Mouse (Mus musculus) neural tube, embryonic 14.5 days (tissue): Measurements from ENCODE around the gene Ercc1. TPM values are rescaled to one million over a fixed set of nuclear protein-coding genes. Genes with fewer than 3 reads are reported as not detected.
A peak's percentile ranks its signal among the peaks of the same experiment; 100 is the strongest.

Source experiments
- ATAC-seq: fragments of 200-750 bp; cut with Nextera tagmentation; 2 replicates; pipeline ENCODE4 v1.8.0; 2017; ENCODE audit warnings: low read depth, mild to moderate bottlenecking, moderate TSS enrichment, moderate library complexity
- H3K27ac ChIP-seq: fragments of 300-500 bp; sonication (generic); 2 replicates; pipeline ENCODE4 v1.5.1; 2014; ENCODE audit warnings: low read depth, mild to moderate bottlenecking, control low read depth, low read length, moderate library complexity, mixed read lengths
- H3K27me3 ChIP-seq: fragments of 300-500 bp; sonication (generic); 2 replicates; pipeline ENCODE4 v1.6.1; 2014; ENCODE audit warnings: low read length; ENCODE audit not compliant: control insufficient read depth, insufficient read depth
- H3K36me3 ChIP-seq: fragments of 300-500 bp; sonication (generic); 2 replicates; pipeline ENCODE4 v1.6.1; 2014; ENCODE audit warnings: low read length, mixed read lengths; ENCODE audit not compliant: control insufficient read depth, insufficient read depth
- H3K4me1 ChIP-seq: fragments of 300-500 bp; sonication (generic); 2 replicates; pipeline ENCODE4 v1.6.1; 2014; ENCODE audit warnings: low read length; ENCODE audit not compliant: control insufficient read depth, insufficient read depth
- H3K4me2 ChIP-seq: fragments of 300-500 bp; sonication (generic); 2 replicates; pipeline ENCODE4 v1.6.1; 2014; ENCODE audit warnings: mild to moderate bottlenecking, low read depth, low read length, control low read depth
- H3K4me3 ChIP-seq: fragments of 300-500 bp; sonication (generic); 2 replicates; pipeline ENCODE4 v1.5.1; 2014; ENCODE audit warnings: low read depth, low read length, control low read depth, mixed read lengths
- H3K9ac ChIP-seq: fragments of 300-500 bp; sonication (generic); replicated peaks from 2 replicates; pipeline ENCODE4 v1.6.1; 2014; ENCODE audit warnings: low read depth, mild to moderate bottlenecking, control low read depth, low read length, mixed read lengths
- H3K9me3 ChIP-seq: fragments of 300-500 bp; sonication (generic); 2 replicates; pipeline ENCODE4 v1.6.1; 2016; ENCODE audit warnings: low read length; ENCODE audit not compliant: control insufficient read depth
- WGBS: fragments of 180-500 bp; shearing (Covaris S2); extraction: QIAGEN DNeasy Blood & Tissue Kit; methylation state at CpG from one replicate; pipeline ENCODE4 v1.1.7; 2014; 5-methylcytosine and 5-hydroxymethylcytosine counted together
- polyA plus RNA-seq: library from polyadenylated mRNA; unstranded; fragments of >200 nt; fragmentation: Nextera tagmentation; extraction: Ambion mirVana; gene quantifications from 2 replicates; pipeline ENCODE4 v1.2.1, GENCODE M21; 2014

Ercc1 gene
- polyA plus RNA-seq, 1 experiment from 2014 or later = 98.9 TPM

- peak overlapping the region; percentile 34 for H3K4me3 ChIP-seq
- peak overlapping the region; percentile 65 for H3K4me2 ChIP-seq
- under 1% methylated on average over 22 of the region's 22 CpGs for WGBS
- no peaks in the 10 kb centered on the region for H3K36me3 ChIP-seq
- H3K9me3 ChIP-seq = no peaks in the 10 kb centered on the region
- H3K27me3 ChIP-seq = no peaks in the 10 kb centered on the region
- H3K9ac ChIP-seq = peak overlapping the region; percentile 50; the same call in 1 of the 2 replicates
- peak; percentile 60; the same call in 1 of the 2 replicates for ATAC-seq
- peaks cover 9% of the 10 kb centered on the region; the same call in 1 of the 2 replicates for H3K4me1 ChIP-seq
- no peak overlapping the region for H3K27ac ChIP-seq
Measured at GRCm38 (mm10) chr7:19327128-19327527, 17.4 kb upstream of the Ercc1 start.

- Histone ChIP-seq H3K4me2 (peak overlapping the region; percentile 65; the same call in 1 of the 2 replicates), H3K9ac (no peak overlapping the region), H3K4me1 (peaks cover 9% of the 10 kb centered on the region; the same call in 1 of the 2 replicates), H3K36me3 (no peaks in the 10 kb centered on the region), H3K27me3 (no peaks in the 10 kb centered on the region), H3K9me3 (no peaks in the 10 kb centered on the region), H3K4me3 (no peak overlapping the region), H3K27ac (no peak overlapping the region)
- 81% methylated on average over 5 of the region's 5 CpGs for WGBS
- ATAC-seq = no peak
Measured at GRCm38 (mm10) chr7:19327782-19328181, 16.8 kb upstream of the Ercc1 start.

GRCm38 (mm10) chr7:19328425-19328824 is 16.2 kb upstream of the Ercc1 start:
- H3K9me3 ChIP-seq = no peaks in the 10 kb centered on the region
- H3K27ac ChIP-seq = no peak overlapping the region
- H3K36me3 ChIP-seq = no peaks in the 10 kb centered on the region
- H3K4me3 ChIP-seq = no peak overlapping the region
- no peak overlapping the region for H3K9ac ChIP-seq
- ATAC-seq = no peak
- peaks cover 10% of the 10 kb centered on the region; the same call in 1 of the 2 replicates for H3K4me1 ChIP-seq
- H3K4me2 ChIP-seq = no peak overlapping the region
- H3K27me3 ChIP-seq = no peaks in the 10 kb centered on the region

GRCm38 (mm10) chr7:19331910-19332309 is 12.7 kb upstream of the Ercc1 start:
- WGBS = 66% methylated on average over 2 of the region's 2 CpGs
- no peak for ATAC-seq
- H3K27ac ChIP-seq = no peak overlapping the region
- H3K4me1 ChIP-seq = peaks cover 8% of the 10 kb centered on the region
- H3K4me2 ChIP-seq = no peak overlapping the region
- H3K9me3 ChIP-seq = no peaks in the 10 kb centered on the region
- H3K9ac ChIP-seq = no peak overlapping the region
- no peaks in the 10 kb centered on the region for H3K27me3 ChIP-seq
- H3K4me3 ChIP-seq = no peak overlapping the region
- H3K36me3 ChIP-seq = no peaks in the 10 kb centered on the region

- H3K9ac ChIP-seq = peak overlapping the region; percentile 92
- H3K27ac ChIP-seq = peak overlapping the region; percentile 78
- ATAC-seq = peak; percentile 50
- H3K4me3 ChIP-seq = peak overlapping the region; percentile 61
- WGBS = under 1% methylated on average over 52 of the region's 52 CpGs
- no peaks in the 10 kb centered on the region for H3K27me3 ChIP-seq
- peak overlapping the region; percentile 69 for H3K4me2 ChIP-seq
- H3K9me3 ChIP-seq = no peaks in the 10 kb centered on the region
- no peaks in the 10 kb centered on the region for H3K36me3 ChIP-seq
- peaks cover 4% of the 10 kb centered on the region for H3K4me1 ChIP-seq
Measured at GRCm38 (mm10) chr7:19332709-19333352, 11.7 kb upstream of the Ercc1 start.

GRCm38 (mm10) chr7:19335583-19335982 is 9.0 kb upstream of the Ercc1 start:
- 39% methylated on average over 3 of the region's 3 CpGs for WGBS
- H3K27ac ChIP-seq = no peak overlapping the region
- no peaks in the 10 kb centered on the region for H3K27me3 ChIP-seq
- no peak overlapping the region for H3K9ac ChIP-seq
- no peaks in the 10 kb centered on the region for H3K36me3 ChIP-seq
- H3K4me3 ChIP-seq = no peak overlapping the region
- H3K4me1 ChIP-seq = peaks cover 4% of the 10 kb centered on the region
- H3K9me3 ChIP-seq = no peaks in the 10 kb centered on the region
- no peak for ATAC-seq
- H3K4me2 ChIP-seq = no peak overlapping the region

- Histone ChIP-seq H3K4me1 (peaks cover 12% of the 10 kb centered on the region), H3K4me2 (no peak overlapping the region), H3K9ac (no peak overlapping the region), H3K36me3 (no peaks in the 10 kb centered on the region), H3K27me3 (peaks cover 6% of the 10 kb centered on the region), H3K9me3 (no peaks in the 10 kb centered on the region), H3K4me3 (no peak overlapping the region), H3K27ac (no peak overlapping the region)
- WGBS = 59% methylated on average over 10 of the region's 10 CpGs
- no peak for ATAC-seq
Measured at GRCm38 (mm10) chr7:19337122-19337521, 7.5 kb upstream of the Ercc1 start.

GRCm38 (mm10) chr7:19338060-19338459 is 6.5 kb upstream of the Ercc1 start:
- Histone ChIP-seq H3K27me3 (peaks cover 6% of the 10 kb centered on the region), H3K9me3 (no peaks in the 10 kb centered on the region), H3K4me1 (peaks cover 16% of the 10 kb centered on the region), H3K4me2 (no peak overlapping the region), H3K27ac (no peak overlapping the region), H3K36me3 (no peaks in the 10 kb centered on the region), H3K9ac (no peak overlapping the region), H3K4me3 (no peak overlapping the region)
- WGBS = 59% methylated on average over 2 of the region's 2 CpGs
- no peak for ATAC-seq

GRCm38 (mm10) chr7:19338596-19338995 is 6.0 kb upstream of the Ercc1 start:
- Histone ChIP-seq H3K4me1 (peaks cover 14% of the 10 kb centered on the region), H3K9me3 (no peaks in the 10 kb centered on the region), H3K27ac (no peak overlapping the region), H3K27me3 (peaks cover 6% of the 10 kb centered on the region), H3K36me3 (no peaks in the 10 kb centered on the region), H3K4me3 (no peak overlapping the region), H3K4me2 (no peak overlapping the region), H3K9ac (no peak overlapping the region)
- no peak for ATAC-seq
- 81% methylated on average over 7 of the region's 7 CpGs for WGBS
